Mouse (Mus musculus) neural tube, embryonic 11.5 days (tissue): ENCODE data around the gene Prkch. TPM values are rescaled to one million over a fixed set of nuclear protein-coding genes. Genes with fewer than 3 reads are reported as not detected.

Source experiments
- ATAC-seq: fragments of 200-750 bp; cut with Nextera tagmentation; 2 replicates; pipeline ENCODE4 v1.8.0; 2017; ENCODE audit warnings: moderate number of reproducible peaks, mild to moderate bottlenecking, moderate TSS enrichment, moderate library complexity; ENCODE audit not compliant: insufficient read depth, low FRiP score, low TSS enrichment
- DNase-seq: peaks from one replicate; pipeline ENCODE4 v3.0.0-alpha.2; 2015; ENCODE audit warnings: low spot score
- H3K27ac ChIP-seq: fragments of 300-500 bp; sonication (generic); 2 replicates; pipeline ENCODE4 v1.5.1; 2014; ENCODE audit warnings: low read depth, mild to moderate bottlenecking, low read length
- H3K27me3 ChIP-seq: fragments of 300-500 bp; sonication (generic); 2 replicates; pipeline ENCODE4 v1.6.1; 2014; ENCODE audit warnings: mild to moderate bottlenecking, low read length, mixed read lengths; ENCODE audit not compliant: control insufficient read depth, insufficient read depth
- H3K36me3 ChIP-seq: fragments of 300-500 bp; sonication (generic); 2 replicates; pipeline ENCODE4 v1.6.1; 2014; ENCODE audit warnings: mild to moderate bottlenecking, low read length, moderate library complexity, mixed read lengths; ENCODE audit not compliant: control insufficient read depth, insufficient read depth
- H3K4me1 ChIP-seq: fragments of 300-500 bp; sonication (generic); 2 replicates; pipeline ENCODE4 v1.6.1; 2014; ENCODE audit warnings: low read length, mixed read lengths; ENCODE audit not compliant: control insufficient read depth, insufficient read depth
- H3K4me2 ChIP-seq: fragments of 300-500 bp; sonication (generic); 2 replicates; pipeline ENCODE4 v1.6.1; 2014; ENCODE audit warnings: low read depth, mild to moderate bottlenecking, moderate library complexity
- H3K4me3 ChIP-seq: fragments of 300-500 bp; sonication (generic); 2 replicates; pipeline ENCODE4 v1.5.1; 2014; ENCODE audit warnings: low read depth, low read length
- H3K9ac ChIP-seq: fragments of 300-500 bp; sonication (generic); 2 replicates; pipeline ENCODE4 v1.6.1; 2014; ENCODE audit warnings: mild to moderate bottlenecking, low read length
- H3K9me3 ChIP-seq: fragments of 300-500 bp; sonication (generic); 2 replicates; pipeline ENCODE4 v1.6.1; 2016; ENCODE audit warnings: low read length; ENCODE audit not compliant: control insufficient read depth
- WGBS: fragments of 180-500 bp; shearing (Covaris S2); extraction: QIAGEN DNeasy Blood & Tissue Kit; methylation state at CpG from one replicate; pipeline ENCODE4 v1.1.7; 2014; 5-methylcytosine and 5-hydroxymethylcytosine counted together
- polyA plus RNA-seq: library from polyadenylated mRNA; unstranded; fragments of >200 nt; fragmentation: Nextera tagmentation; extraction: Ambion mirVana; gene quantifications from 2 replicates; pipeline ENCODE4 v1.2.1, GENCODE M21; 2014

Gene Prkch
- polyA plus RNA-seq, 1 experiment from 2014 or later, result 11.7 TPM

DNA sequence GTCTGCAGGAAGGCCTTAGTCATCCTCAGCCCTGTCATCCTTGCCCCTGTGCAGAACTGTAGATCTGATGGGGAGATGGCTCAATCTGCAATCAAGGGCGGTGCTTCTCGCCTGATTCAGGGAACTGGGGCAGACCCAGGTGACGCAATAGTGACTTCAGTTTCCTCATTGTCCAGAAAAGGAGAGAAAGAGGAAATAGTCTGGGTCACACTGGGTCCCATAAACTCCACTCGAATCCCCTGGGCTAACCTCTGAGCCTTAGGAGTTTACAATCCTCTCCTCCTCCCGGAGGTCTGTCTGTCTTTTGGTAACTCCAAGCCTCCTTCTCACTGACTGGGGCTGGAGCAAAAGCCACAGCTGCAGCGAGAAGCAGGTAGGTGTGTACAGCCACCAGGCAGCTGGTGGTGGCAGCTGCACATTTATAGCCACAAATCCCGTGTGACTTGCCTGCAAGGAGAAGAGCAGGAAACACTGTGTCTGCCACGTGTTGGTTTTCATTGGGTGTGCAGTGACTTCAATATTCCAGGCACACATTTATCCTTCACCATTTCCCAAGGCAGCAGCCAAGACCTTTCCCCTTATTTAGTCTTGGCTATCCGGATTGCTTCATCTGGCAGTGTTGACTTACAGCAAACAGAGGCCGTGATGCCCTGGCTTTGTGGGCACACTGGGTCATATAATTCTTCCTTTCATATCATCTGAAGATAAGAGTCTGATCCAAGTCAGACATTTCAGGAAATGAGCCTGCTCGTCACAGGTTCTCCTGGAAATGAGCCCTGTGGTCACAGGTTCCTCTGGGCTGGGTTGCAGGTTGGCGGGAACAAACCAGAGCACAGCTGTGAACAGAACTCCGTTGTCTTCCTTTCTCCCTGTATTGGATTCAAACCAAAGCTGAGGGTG lies 195.0 kb downstream of the Prkch start:
- H3K27ac ChIP-seq, result no peak overlapping the region
- WGBS, result 65% methylated on average over 13 of the region's 13 CpGs
- H3K9me3 ChIP-seq, result no peaks in the 10 kb centered on the region
- no peaks in the 10 kb centered on the region for H3K36me3 ChIP-seq
- no peaks in the 10 kb centered on the region for H3K4me1 ChIP-seq
- no peak overlapping the region for H3K4me2 ChIP-seq
- DNase-seq, result no peak
- H3K9ac ChIP-seq, result no peak overlapping the region
- no peak overlapping the region for H3K4me3 ChIP-seq
- H3K27me3 ChIP-seq, result no peaks in the 10 kb centered on the region
- no peak for ATAC-seq

DNA sequence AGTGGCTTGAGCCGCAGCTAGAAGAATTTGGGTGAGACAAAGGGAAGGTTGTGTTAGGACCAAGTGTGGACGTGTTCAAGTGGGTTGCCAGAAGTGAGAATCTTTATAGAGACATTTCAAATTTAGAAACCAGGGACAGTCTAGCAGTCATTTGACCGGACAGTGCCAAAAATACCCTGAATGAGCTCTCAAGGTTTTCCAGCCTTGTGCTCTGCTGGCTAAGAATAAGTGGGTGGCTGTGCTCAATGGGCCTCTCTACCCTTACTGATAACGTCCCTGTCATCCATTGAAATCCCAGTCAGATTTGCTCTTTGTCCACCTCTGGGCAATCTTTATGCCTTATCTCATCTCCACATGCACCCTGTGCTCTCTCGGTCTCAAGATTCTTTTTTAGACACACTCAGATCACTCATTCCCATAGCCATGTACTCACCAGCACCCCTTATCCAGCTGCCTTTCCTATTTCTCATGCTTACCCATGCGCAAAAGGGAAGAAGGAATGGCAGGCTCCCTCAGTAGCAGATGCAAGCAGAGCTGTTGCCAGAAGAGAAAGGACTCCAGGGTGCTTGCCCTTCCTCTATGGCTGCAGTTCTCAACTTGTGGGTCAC lies 196.9 kb downstream of the Prkch start:
- WGBS, result 88% methylated on average over 6 of the region's 6 CpGs
- H3K9ac ChIP-seq, result no peak overlapping the region

DNA sequence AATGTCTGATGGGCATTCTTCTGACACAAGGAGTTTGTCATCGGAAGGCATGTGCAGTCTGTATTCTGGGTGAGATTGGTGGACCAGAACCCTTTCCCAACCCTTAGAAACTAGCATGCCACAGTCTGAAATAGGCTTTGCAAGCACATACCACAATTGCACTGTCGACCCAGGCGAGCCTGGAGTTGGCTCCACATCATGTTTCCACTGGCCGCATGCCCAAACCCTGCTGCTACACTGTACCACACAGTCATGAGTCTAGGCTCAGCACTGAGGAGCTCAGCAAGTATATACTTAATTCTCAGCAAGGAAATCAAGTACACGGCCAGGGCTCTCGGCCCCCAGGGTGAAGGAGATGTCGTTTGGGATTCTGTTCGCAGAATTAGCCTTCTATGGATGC lies 202.3 kb downstream of the Prkch start:
- H3K4me3 ChIP-seq, result no peak overlapping the region
- H3K27ac ChIP-seq, result no peak overlapping the region
- no peaks in the 10 kb centered on the region for H3K27me3 ChIP-seq
- no peaks in the 10 kb centered on the region for H3K36me3 ChIP-seq
- H3K9ac ChIP-seq, result no peak overlapping the region
- no peaks in the 10 kb centered on the region for H3K9me3 ChIP-seq
- 89% methylated on average over 8 of the region's 8 CpGs for WGBS
- ATAC-seq (no peak), DNase-seq (no peak)
- no peaks in the 10 kb centered on the region for H3K4me1 ChIP-seq
- no peak overlapping the region for H3K4me2 ChIP-seq

More for the DNA sequence above, 196.9 kb downstream of the Prkch start:
- Histone ChIP-seq H3K4me2 (no peak overlapping the region), H3K4me3 (no peak overlapping the region), H3K27ac (no peak overlapping the region), H3K9me3 (no peaks in the 10 kb centered on the region), H3K4me1 (no peaks in the 10 kb centered on the region), H3K27me3 (no peaks in the 10 kb centered on the region), H3K36me3 (no peaks in the 10 kb centered on the region)
- DNase-seq (no peak), ATAC-seq (no peak)

DNA sequence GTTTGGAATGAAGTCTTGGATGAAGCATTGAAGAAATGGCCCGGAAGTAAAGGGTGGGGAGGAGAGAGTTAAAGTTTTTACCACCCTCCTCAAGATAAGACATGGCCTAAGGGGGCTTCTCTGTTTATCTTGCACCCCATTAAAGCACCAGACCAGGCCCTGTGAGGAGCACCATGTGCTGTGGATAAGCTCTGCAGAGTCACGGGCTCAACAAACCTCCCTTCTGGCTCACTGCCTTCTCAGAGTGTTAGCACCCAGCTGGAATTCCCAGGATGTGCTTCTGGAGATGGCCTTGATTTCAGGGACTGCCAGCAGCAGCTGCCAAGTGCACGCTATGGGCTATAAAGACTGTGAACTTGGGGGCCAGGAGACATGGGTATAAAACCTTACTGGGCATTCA lies 204.3 kb downstream of the Prkch start:
- WGBS, result 66% methylated on average over 3 of the region's 3 CpGs
- Histone ChIP-seq H3K36me3 (no peaks in the 10 kb centered on the region), H3K4me1 (no peaks in the 10 kb centered on the region), H3K4me3 (no peak overlapping the region), H3K9ac (no peak overlapping the region), H3K9me3 (no peaks in the 10 kb centered on the region), H3K27ac (no peak overlapping the region), H3K27me3 (no peaks in the 10 kb centered on the region), H3K4me2 (no peak overlapping the region)
- DNase-seq (no peak), ATAC-seq (no peak)

DNA sequence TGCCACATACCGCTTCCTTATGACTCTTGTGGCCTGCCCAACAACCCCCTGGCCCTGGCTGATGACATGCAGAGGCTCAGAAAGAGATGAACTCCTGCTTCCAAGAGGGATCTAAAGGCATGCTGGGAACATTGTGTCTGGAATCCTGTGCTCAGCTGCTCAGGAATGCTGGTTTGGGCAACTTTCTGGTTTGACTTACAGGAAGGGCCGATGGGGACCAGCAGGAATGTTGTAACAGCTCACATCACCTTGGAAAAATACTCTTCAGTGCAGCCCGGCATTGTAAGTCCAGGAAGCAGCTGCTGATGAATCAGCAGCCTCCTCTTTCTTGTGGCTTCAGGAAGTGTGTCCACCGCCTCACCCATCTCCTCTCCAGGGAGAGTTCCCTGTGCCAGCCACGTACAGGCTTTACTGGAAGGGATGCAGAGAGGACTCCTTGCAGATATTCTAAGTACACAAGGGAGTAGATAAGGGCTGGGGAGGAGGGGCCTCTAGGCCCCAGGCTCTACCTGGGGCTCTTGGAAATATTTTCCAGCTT lies 206.0 kb downstream of the Prkch start:
- 73% methylated on average over 5 of the region's 5 CpGs for WGBS
- Histone ChIP-seq H3K36me3 (no peaks in the 10 kb centered on the region), H3K4me3 (no peak overlapping the region), H3K9me3 (no peaks in the 10 kb centered on the region), H3K27me3 (no peaks in the 10 kb centered on the region), H3K4me2 (no peak overlapping the region), H3K4me1 (no peaks in the 10 kb centered on the region), H3K9ac (no peak overlapping the region), H3K27ac (0 out of 2 replicates have a peak overlapping the region, but pooled peaks have one; percentile 14)
- DNase-seq, result no peak
- ATAC-seq, result no peak

DNA sequence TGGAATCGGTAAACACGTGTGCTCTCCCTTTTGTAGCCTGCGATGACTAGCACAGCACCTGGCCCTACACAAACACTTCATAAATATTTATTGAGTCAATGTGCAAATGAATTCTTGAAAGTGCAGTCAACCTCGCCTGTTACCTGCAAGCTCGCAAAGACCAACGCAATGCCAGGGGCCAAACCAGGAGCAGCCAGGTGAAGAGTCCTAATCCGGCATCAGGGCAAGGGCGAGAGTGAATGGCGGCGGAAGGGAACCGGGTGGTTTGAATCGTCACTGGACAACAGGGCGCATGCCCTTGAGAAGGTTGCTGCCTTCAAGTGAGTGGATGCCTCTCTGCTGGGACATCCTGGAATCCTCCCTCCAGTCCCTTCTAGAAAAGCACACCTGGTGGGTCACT lies 208.6 kb downstream of the Prkch start:
- WGBS, result 50% methylated on average over 13 of the region's 13 CpGs
- H3K4me3 ChIP-seq, result no peak overlapping the region
- DNase-seq (no peak), ATAC-seq (no peak)
- no peak overlapping the region for H3K27ac ChIP-seq
- H3K36me3 ChIP-seq, result no peaks in the 10 kb centered on the region
- H3K4me2 ChIP-seq, result no peak overlapping the region
- no peak overlapping the region for H3K9ac ChIP-seq
- H3K9me3 ChIP-seq, result no peaks in the 10 kb centered on the region
- H3K4me1 ChIP-seq, result no peaks in the 10 kb centered on the region
- H3K27me3 ChIP-seq, result no peaks in the 10 kb centered on the region

DNA sequence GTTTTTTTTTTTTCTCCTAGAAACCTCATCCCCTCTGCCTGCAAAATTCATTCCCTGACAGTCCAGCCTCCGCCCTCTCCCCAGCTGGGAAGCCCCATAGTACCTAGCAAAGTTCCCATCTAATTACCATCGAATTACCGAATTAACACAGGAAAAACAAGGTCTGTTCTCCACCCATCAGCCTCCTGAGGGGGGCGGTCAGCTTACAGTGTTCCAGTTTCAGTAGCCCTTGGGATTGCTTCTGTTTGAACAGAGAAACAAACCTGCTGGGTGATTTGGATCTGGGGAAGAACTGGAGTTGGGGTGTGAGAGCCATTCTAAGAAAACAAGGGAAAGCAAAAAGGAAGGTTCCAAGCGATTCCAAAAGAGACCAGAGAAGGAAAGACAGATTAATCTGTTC lies 209.1 kb downstream of the Prkch start:
- Histone ChIP-seq H3K36me3 (no peaks in the 10 kb centered on the region), H3K27me3 (no peaks in the 10 kb centered on the region), H3K9ac (no peak overlapping the region), H3K4me2 (no peak overlapping the region), H3K27ac (no peak overlapping the region), H3K4me1 (no peaks in the 10 kb centered on the region), H3K9me3 (no peaks in the 10 kb centered on the region), H3K4me3 (no peak overlapping the region)
- DNase-seq (no peak), ATAC-seq (no peak)
- WGBS, result 23% methylated on average over 5 of the region's 5 CpGs

DNA sequence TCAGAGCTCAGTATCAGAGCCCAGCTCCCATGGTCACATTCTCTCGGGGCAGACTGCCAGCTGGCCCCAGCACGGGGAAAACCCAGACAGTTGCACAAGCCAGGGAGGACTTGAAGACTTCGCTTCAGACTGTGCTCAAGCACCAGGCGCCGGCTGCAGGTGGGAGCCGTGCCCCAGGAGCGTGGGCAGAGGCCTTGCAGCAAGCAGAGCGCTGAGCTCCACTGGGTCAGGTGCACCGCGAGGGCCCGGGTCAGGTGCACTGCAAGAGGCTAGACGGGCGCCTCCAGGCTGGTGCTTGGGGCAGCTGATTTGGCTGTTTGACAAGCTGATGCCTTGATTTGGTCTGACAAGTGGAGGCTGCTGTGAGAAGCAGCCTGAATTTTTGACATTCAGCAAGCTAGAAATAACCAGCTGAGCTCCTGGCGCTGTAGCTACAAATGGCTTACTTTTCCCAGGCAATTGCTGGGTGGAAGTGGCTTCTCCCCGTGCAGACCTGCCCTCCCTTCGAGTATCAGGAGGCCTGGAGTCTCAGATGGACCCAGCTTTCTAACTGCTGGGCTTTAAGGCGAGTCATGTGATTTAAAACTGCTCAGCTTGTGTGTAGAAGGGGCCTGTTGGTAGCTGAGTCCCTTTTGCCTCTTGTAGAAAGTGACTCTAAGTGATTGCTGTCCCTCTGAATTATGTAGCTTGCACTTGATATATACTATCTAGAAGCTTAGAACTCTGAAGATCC lies 209.7 kb downstream of the Prkch start:
- ATAC-seq (no peak), DNase-seq (no peak)
- Histone ChIP-seq H3K27me3 (no peaks in the 10 kb centered on the region), H3K9ac (no peak overlapping the region), H3K4me3 (no peak overlapping the region), H3K9me3 (no peaks in the 10 kb centered on the region), H3K36me3 (no peaks in the 10 kb centered on the region), H3K4me2 (no peak overlapping the region), H3K27ac (no peak overlapping the region), H3K4me1 (no peaks in the 10 kb centered on the region)
- 35% methylated on average over 17 of the region's 17 CpGs for WGBS
